Mouse (Mus musculus): Measurements from ENCODE around the gene Rpl36a.

- no peak for TF ChIP-seq CTCF (IDR thresholded peaks at IDR 0.05)
- no peak for TF ChIP-seq POLR2A (IDR thresholded peaks at IDR 0.05; ENCODE audit: insufficient read depth, low read depth, low read length)
- no peak for TF ChIP-seq EP300 (IDR thresholded peaks at IDR 0.05; ENCODE audit: insufficient read depth, low read depth, low read length)
Measured at GRCm38 (mm10) chrX:134635860-134636259, 50.4 kb downstream of the Rpl36a start.
